Mouse (Mus musculus): ENCODE measurements around the gene Olfr611.
"Not testable (repeated sequence)": the region's sequence is repeated elsewhere in the genome, so short reads cannot be mapped to it uniquely, and the experiment has no call there.

DNA sequence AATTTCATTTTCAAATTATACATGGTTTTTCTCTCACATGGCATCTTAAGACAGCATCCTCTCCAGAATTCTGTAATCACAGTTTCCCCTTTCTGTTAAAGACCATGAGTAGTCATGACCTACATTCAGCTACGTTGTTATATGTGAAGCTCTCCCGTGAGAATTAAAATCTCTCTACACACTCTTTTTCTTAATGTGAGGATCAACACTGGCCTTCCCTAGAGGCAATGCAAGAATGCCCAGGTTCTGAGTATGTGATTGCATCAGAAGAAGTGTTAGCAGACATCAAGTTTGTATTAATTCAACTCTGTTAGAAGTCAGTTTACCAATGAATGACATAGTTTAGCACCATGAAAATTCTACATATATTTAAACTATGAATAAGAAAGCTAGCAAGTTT, 22.0 kb upstream of the Olfr611 start, which contains the start of gene Olfr612:
- TF ChIP-seq CTCF, EP300 (IDR thresholded peaks at IDR 0.05; ENCODE audit: low read depth): not testable (repeated sequence)
